Mouse (Mus musculus) MN1 (cell line): Measurements from ENCODE around the gene Dnajb9.
A peak's percentile ranks its signal among the peaks of the same experiment; 100 is the strongest.
"Not testable (repeated sequence)": the region's sequence is repeated elsewhere in the genome, so short reads cannot be mapped to it uniquely, and the experiment has no call there.

Experiments used
- DNase-seq: peaks from one replicate; pipeline ENCODE4 v3.0.0-alpha.2; 2016; ENCODE audit warnings: low spot score

Gene Dnajb9

GRCm38 (mm10) chr12:44209824-44210752 lies at the start of gene Dnajb9:
TSS of gene Dnajb9 (minus strand) at chr12:44210326.
- DNase-seq, result peak; percentile 100

- DNase-seq, result no peak
These were observed 38.3 kb upstream of the Dnajb9 start for GRCm38 (mm10) chr12:44248309-44248977.

- no peak for DNase-seq
These were observed 35.6 kb upstream of the Dnajb9 start for GRCm38 (mm10) chr12:44245739-44246138.

GRCm38 (mm10) chr12:44242407-44242806 lies 32.3 kb upstream of the Dnajb9 start:
- no peak for DNase-seq

- no peak for DNase-seq
These were observed 31.0 kb upstream of the Dnajb9 start for GRCm38 (mm10) chr12:44241090-44241489.

- no peak for DNase-seq
These were observed 14.5 kb upstream of the Dnajb9 start for GRCm38 (mm10) chr12:44224650-44225049.

GRCm38 (mm10) chr12:44223044-44223443 lies 12.9 kb upstream of the Dnajb9 start:
- DNase-seq, result no peak

- DNase-seq, result no peak
These were observed 11.7 kb upstream of the Dnajb9 start for GRCm38 (mm10) chr12:44221651-44222356.

GRCm38 (mm10) chr12:44221070-44221469 lies 10.9 kb upstream of the Dnajb9 start, which contains the start of gene Pnpla8:
TSS of gene Pnpla8 (plus strand) at chr12:44221370.
- DNase-seq, result not testable (repeated sequence)

GRCm38 (mm10) chr12:44211555-44211954 lies 1.4 kb upstream of the Dnajb9 start:
- no peak for DNase-seq

- DNase-seq, result peak; percentile 72
These were observed 844 bp downstream of the Dnajb9 start for GRCm38 (mm10) chr12:44209141-44209823.

- peak; percentile 51 for DNase-seq
These were observed 12.1 kb downstream of the Dnajb9 start for GRCm38 (mm10) chr12:44197873-44198525.

GRCm38 (mm10) chr12:44181081-44181982 lies 28.8 kb downstream of the Dnajb9 start:
- DNase-seq, result peak; percentile 81

- no peak for DNase-seq
These were observed 33.1 kb downstream of the Dnajb9 start for GRCm38 (mm10) chr12:44177038-44177355.

- DNase-seq, result no peak
These were observed 33.6 kb downstream of the Dnajb9 start for GRCm38 (mm10) chr12:44176331-44177037.

GRCm38 (mm10) chr12:44166949-44167348 lies 43.2 kb downstream of the Dnajb9 start:
- DNase-seq, result peak; percentile 76

- no peak for DNase-seq
These were observed 50.8 kb downstream of the Dnajb9 start for GRCm38 (mm10) chr12:44159349-44159748.
